Mouse (Mus musculus): Measurements from ENCODE around the gene Cep295nl.
"Not testable (repeated sequence)": the region's sequence is repeated elsewhere in the genome, so short reads cannot be mapped to it uniquely, and the experiment has no call there.

The Cep295nl gene

DNA sequence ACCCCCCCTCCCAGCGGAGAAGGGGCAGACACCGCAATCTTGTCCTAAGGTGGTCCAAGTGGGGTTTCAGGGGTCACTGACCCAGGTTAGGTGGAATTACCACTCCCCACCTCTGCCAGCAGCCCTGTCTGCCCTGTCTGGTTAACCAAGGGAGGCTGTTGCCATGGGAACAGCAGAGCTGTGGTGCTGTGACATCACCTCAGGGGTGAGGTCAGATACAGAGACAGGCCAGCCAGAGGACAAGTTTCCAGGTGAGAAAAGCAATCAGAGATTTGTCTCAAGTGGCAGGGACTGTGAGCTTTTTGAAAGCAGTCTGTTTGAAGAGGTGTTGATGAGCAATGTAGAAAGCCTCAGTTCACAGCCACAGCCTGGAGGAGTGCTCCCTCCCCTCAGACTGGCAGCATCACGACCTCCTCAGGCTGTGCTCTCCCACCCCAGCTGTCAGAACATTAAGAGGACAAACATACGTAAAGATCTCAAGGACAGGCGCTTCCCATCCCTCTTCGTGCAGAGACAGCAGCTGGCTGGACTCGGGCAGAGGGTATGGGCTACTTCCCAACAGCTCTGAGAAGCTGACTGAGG, at the start of gene Cep295nl:
Gene Cep295nl, minus strand, starts transcription at position 101 of the 582 bp plus-strand sequence.
- ChIA-PET POLR2A (interaction anchor here in 3 of 4 experiments (0.7 to 1.0 kb wide), 3 partner anchors 11 to 53 kb away, joined by 3 to 6 read pairs (median 5); partner anchors contain the start of gene Usp36 (in 1 of the 3)), CTCF (interaction anchor here in 3 of 4 experiments (0.5 to 2.2 kb wide), 6 partner anchors 12 to 413 kb away, joined by 3 to 5 read pairs (median 4); no protein-coding TSS in a partner anchor)

DNA sequence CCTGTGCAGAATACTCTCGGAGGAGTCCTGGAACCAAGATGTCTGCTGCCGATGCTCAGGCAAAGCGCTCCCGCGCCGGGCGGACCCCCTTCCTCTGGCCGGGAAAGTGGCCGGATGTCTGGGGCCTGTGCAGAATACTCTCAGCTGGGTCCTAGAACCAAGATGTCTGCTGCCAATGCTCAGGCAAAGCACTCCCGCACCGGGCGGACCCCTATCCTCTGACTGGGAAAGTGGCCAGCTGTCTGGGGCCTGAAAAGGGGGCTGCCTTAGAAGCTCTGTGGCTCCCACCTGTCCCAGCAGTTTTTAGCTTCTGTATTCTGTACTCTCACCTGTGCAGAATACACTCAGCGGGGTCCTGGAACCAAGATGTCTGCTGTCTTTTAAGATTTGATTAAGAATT, 45.5 kb upstream of the Cep295nl start:
- POLR2A ChIA-PET = not testable (repeated sequence)

GRCm38 (mm10) chr11:118379251-118380009, 37.1 kb upstream of the Cep295nl start:
- CTCF ChIA-PET = interaction anchor here (0.6 to 2.4 kb wide), 24 partner anchors 8 to 383 kb away, joined by 3 to 10 read pairs (median 3); partner anchors contain the start of gene Usp36 (in 1 of the 4)
- POLR2A ChIA-PET = interaction anchor here in 1 of 4 experiments (0.7 kb wide), 1 partner anchor 47 kb away, joined by 3 read pairs; no protein-coding TSS in a partner anchor

More for the DNA sequence above, 45.5 kb upstream of the Cep295nl start:
- CTCF ChIA-PET = interaction anchor here in 1 of 4 experiments (1.0 kb wide), 1 partner anchor 56 kb away, joined by 3 read pairs; no protein-coding TSS in a partner anchor

DNA sequence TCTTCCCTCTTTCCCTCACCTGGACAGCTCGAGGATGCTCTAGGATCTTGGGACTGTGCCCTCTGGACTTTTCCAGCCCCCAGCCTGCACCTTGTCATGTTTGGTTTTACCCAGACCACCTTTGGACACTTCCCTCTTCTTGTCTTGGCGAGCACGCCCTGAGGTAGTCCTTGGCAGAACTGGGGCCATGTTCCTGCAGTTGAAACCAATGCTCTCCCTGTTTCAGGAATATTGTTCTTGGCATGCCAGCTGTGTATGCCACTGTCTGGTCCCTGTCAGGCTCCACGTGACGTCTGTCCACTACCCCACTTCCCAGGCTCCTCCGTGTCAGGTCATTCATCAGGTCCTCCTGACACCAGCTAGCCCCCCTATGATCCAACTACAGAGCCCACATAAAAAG, 36.4 kb upstream of the Cep295nl start:
- ChIA-PET CTCF (interaction anchor here in 3 of 4 experiments (0.6 to 2.4 kb wide), 5 partner anchors 45 to 585 kb away, joined by 3 to 10 read pairs (median 5); no protein-coding TSS in a partner anchor), POLR2A (no interaction called here)

DNA sequence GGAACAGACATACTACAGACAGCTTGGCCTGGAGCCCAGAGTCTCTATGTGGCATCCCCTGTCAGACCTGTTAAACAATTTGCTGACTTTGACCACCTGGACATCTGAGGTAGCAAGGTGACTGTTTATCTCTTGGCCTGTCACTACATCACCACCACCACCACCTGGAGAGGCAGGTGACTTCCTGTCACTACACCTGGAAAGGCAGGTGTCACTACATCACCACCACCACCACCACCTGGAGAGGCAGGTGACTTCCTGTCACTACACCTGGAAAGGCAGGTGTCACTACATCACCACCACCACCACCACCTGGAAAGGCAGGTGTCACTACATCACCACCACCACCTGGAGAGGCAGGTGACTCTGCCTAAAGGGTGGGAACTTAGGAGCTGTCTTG, 34.0 kb upstream of the Cep295nl start:
- CTCF ChIA-PET = not testable (repeated sequence)
- POLR2A ChIA-PET = interaction anchor here in 1 of 4 experiments (0.5 kb wide), 1 partner anchor 243 kb away, joined by 3 read pairs; no protein-coding TSS in a partner anchor

- ChIA-PET CTCF (interaction anchor here in 2 of 4 experiments (0.5 to 0.6 kb wide), 2 partner anchors 1412 to 1564 kb away, joined by 3 to 4 read pairs; no protein-coding TSS in a partner anchor), POLR2A (interaction anchor here in 2 of 4 experiments (0.5 to 0.6 kb wide), 2 partner anchors 243 to 844 kb away, joined by 3 to 4 read pairs; no protein-coding TSS in a partner anchor)
These were observed 33.6 kb upstream of the Cep295nl start for GRCm38 (mm10) chr11:118375881-118376280.

DNA sequence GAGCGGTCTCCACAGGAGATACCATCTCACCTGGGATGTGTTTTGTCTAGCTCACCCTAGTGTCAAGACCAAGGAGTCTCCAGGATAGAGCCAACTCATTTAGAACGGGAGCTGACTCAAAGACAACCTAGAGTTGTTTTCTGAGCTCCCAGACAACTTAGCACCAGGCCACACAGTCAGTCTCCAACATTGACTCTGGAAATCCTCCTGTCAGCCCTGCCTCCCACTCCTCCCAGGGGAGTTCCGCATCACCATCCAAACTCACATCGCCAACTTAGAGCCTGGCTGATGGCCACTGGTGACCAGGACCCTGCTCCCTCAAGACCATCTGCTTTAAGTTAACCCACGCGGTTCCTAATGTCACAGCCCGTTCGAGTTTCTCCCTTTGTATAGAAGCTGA, 33.2 kb upstream of the Cep295nl start:
- ChIA-PET CTCF (interaction anchor here in 2 of 4 experiments (0.5 to 0.6 kb wide), 2 partner anchors 1412 to 1564 kb away, joined by 3 to 4 read pairs; no protein-coding TSS in a partner anchor), POLR2A (interaction anchor here in 2 of 4 experiments (0.5 to 0.6 kb wide), 2 partner anchors 242 to 844 kb away, joined by 3 to 4 read pairs; no protein-coding TSS in a partner anchor)

- CTCF ChIA-PET = interaction anchor here in 1 of 4 experiments (1.5 kb wide), 1 partner anchor 57 kb away, joined by 6 read pairs; no protein-coding TSS in a partner anchor
- POLR2A ChIA-PET = interaction anchor here in 1 of 4 experiments (0.6 kb wide), 1 partner anchor 845 kb away, joined by 4 read pairs; no protein-coding TSS in a partner anchor
These were observed 32.7 kb upstream of the Cep295nl start for GRCm38 (mm10) chr11:118375006-118375405.

DNA sequence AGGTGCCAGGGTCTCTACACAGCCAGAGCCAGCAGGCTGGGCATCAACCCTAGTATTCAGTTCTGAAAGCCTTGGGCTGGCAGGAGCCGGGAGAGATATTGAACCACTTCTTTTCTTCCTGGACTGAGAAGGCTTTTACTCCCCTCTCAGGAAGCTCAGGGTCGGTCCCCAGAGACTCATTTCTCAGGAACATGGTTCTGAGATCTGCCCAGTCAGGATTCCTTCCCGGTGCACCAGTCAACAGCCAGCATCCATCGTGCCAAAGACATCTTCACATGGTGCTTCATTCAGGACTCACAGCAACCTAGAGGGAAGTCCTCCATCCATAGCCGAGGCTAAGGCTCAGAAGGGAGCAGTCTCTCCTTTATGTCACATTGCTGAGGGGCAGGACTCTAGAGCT, 32.2 kb upstream of the Cep295nl start:
- ChIA-PET POLR2A (no interaction called here), CTCF (interaction anchor here in 2 of 4 experiments (0.7 to 1.5 kb wide), 2 partner anchors 56 to 458 kb away, joined by 3 to 6 read pairs; no protein-coding TSS in a partner anchor)

DNA sequence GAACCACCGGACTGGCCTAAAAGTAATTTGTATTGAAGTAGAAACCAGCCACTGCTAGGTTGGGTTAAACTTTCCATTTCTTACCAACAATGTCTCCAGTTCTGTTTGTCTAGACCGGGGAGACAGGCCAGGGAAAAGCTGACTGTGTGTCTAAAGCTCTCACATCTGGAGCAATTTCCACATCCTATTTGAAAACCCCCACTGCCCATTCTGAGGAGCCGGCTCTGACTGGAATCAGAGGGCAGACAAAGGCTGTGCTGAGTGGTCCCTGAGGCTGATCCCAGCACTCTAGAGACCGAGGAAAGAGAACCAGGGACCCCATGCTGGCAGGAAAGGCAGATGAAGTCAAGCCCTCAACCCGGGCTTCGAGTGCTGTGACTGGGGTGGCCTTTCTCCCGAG, 30.3 kb upstream of the Cep295nl start:
- ChIA-PET CTCF (interaction anchor here in 1 of 4 experiments (1.0 kb wide), 1 partner anchor 71 kb away, joined by 3 read pairs; no protein-coding TSS in a partner anchor), POLR2A (no interaction called here)

- ChIA-PET POLR2A (no interaction called here), CTCF (interaction anchor here in 1 of 4 experiments (1.1 kb wide), 1 partner anchor 8 kb away, joined by 3 read pairs; no protein-coding TSS in a partner anchor)
These were observed 29.6 kb upstream of the Cep295nl start for GRCm38 (mm10) chr11:118371876-118372275.

- POLR2A ChIA-PET = interaction anchor here in 2 of 4 experiments (0.9 to 1.6 kb wide), 2 partner anchors 19 to 79 kb away, joined by 3 to 6 read pairs; partner anchors contain the start of gene Usp36 (in 1 of the 2)
- CTCF ChIA-PET = interaction anchor here in 3 of 4 experiments (0.6 to 2.5 kb wide), 4 partner anchors 51 to 587 kb away, joined by 3 to 9 read pairs (median 4); no protein-coding TSS in a partner anchor
These were observed 27.4 kb upstream of the Cep295nl start for GRCm38 (mm10) chr11:118369657-118370056.

GRCm38 (mm10) chr11:118369251-118369650, 27.0 kb upstream of the Cep295nl start:
- ChIA-PET CTCF (interaction anchor here in 3 of 4 experiments (0.5 to 2.5 kb wide), 5 partner anchors 51 to 586 kb away, joined by 3 to 9 read pairs (median 3); no protein-coding TSS in a partner anchor), POLR2A (interaction anchor here in 2 of 4 experiments (0.9 to 1.6 kb wide), 2 partner anchors 19 to 79 kb away, joined by 3 to 6 read pairs; partner anchors contain the start of gene Usp36 (in 1 of the 2))

DNA sequence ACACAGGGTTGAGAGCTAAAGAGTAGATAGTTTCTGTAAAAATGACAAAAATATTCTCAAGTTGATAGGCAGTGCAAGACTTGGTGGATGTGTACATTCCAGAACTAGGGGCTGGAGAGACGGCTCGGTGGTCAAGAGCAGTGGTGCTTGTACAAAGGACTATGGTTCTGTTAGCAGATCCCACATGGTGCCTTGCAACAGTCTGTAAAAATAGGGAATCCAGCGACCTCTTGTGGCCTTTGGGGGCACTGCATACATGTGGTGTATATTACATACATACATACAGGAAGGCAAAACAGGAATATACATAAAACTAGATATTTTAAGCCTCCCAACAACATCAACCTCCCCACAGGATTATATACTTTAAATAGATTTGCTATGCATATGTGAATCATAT, 26.0 kb upstream of the Cep295nl start:
- POLR2A ChIA-PET = interaction anchor here in 1 of 4 experiments (0.9 to 1.6 kb wide), 2 partner anchors 14 to 18 kb away, joined by 3 to 6 read pairs; no protein-coding TSS in a partner anchor
- CTCF ChIA-PET = interaction anchor here (0.7 to 2.5 kb wide), 5 partner anchors 12 to 50 kb away, joined by 3 to 9 read pairs (median 7); no protein-coding TSS in a partner anchor

DNA sequence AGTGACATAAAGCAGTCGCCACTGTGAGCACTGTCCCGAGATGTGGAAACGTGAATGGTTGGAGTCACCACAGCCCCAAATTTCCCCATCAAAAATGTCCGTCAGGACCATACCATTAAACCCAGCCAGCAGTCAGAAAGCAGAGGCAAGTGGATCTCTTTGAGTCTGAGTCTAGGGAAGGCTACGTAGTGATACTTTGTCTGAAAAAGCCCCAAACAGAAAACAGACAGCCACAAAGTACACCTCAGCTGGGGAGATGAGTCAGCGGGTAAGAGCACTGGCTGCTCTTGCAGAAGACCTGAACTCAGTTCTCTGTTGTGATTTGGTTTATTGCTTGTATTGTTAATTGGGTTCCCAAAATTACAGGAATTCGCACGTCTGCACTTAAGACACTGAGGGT, 24.3 kb upstream of the Cep295nl start:
- POLR2A ChIA-PET = interaction anchor here in 2 of 4 experiments (0.9 to 1.3 kb wide), 2 partner anchors 107 to 118 kb away, joined by 3 read pairs; partner anchors contain the start of gene Cyth1 (in 1 of the 2)
- CTCF ChIA-PET = interaction anchor here in 2 of 4 experiments (0.6 to 1.1 kb wide), 2 partner anchors 14 to 76 kb away, joined by 3 read pairs; no protein-coding TSS in a partner anchor

DNA sequence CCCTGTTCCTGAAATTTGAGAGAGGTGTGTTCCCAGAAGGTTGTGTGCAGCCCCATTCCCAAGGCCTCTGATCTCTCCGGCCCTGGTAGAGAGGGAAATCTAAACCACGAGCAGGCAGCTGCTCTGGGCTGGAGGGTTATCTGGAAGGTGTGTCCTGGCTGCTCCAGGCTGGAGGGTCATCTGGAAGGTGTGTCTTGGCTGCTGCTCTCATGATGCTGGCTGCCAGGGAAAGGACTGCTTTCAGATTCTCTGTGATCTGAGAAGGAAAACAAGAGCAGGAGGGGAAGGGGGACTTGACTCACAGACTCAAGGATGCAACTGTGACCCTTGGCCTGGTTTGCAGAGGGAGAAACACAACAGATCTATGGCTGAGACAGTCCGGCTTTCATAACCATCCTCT, 23.8 kb upstream of the Cep295nl start:
- POLR2A ChIA-PET = interaction anchor here in 2 of 4 experiments (0.9 to 1.3 kb wide), 2 partner anchors 107 to 118 kb away, joined by 3 read pairs; partner anchors contain the start of gene Cyth1 (in 1 of the 2)
- CTCF ChIA-PET = interaction anchor here in 3 of 4 experiments (0.5 to 1.4 kb wide), 3 partner anchors 48 to 85 kb away, joined by 3 to 6 read pairs (median 3); no protein-coding TSS in a partner anchor

- ChIA-PET POLR2A (no interaction called here), CTCF (interaction anchor here in 3 of 4 experiments (0.6 to 1.7 kb wide), 4 partner anchors 47 to 491 kb away, joined by 3 to 6 read pairs (median 4); no protein-coding TSS in a partner anchor)
These were observed 22.9 kb upstream of the Cep295nl start for GRCm38 (mm10) chr11:118365171-118365570.

DNA sequence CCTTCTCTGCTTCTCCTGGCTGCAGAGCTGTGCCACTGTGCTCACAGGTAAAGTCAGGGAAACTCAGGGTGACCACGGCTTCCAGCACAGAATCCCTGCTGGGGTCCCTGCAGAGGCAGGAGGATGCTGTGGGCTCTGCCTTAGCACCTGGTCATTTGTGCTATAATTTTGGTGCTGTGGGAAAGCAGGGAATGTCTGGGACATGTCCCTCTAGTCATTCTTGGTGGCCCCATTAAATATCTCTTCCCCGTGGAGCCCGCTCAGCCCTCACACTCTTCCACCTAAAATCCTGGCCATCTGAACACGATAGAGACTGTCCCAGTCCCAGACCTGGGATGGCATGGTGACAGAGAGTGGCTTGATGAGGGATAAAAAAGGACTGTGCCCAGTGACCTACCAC, 21.7 kb upstream of the Cep295nl start:
- POLR2A ChIA-PET = no interaction called here
- CTCF ChIA-PET = interaction anchor here in 2 of 4 experiments (0.7 to 1.7 kb wide), 2 partner anchors 8 to 490 kb away, joined by 3 to 4 read pairs; no protein-coding TSS in a partner anchor
